Mouse (Mus musculus) lung, embryonic 16.5 days (tissue): ENCODE results near the gene Tada2b. TPM values are rescaled to one million over a fixed set of nuclear protein-coding genes. Genes with fewer than 3 reads are reported as not detected.

ENCODE experiments used
- polyA plus RNA-seq: library from polyadenylated mRNA; unstranded; fragments of >200 nt; fragmentation: Nextera tagmentation; extraction: Ambion mirVana; gene quantifications from 2 replicates; pipeline ENCODE4 v1.2.1, GENCODE M21; 2015

Tada2b gene
- polyA plus RNA-seq, 1 experiment from 2014 or later = 1.8 TPM

Other genes with a start within 250 kb of the Tada2b start
- gene Sorcs2, start 86.1 kb downstream of the Tada2b start, polyA plus RNA-seq = 20.6 and 21.8 TPM in 2 replicates
- gene Grpel1, start 19.3 kb downstream of the Tada2b start, polyA plus RNA-seq = 47.5 and 48.2 TPM in 2 replicates
- gene Ccdc96, start 303 bp upstream of the Tada2b start, polyA plus RNA-seq = 2.1 and 2.6 TPM in 2 replicates
- gene Tbc1d14, start 109.0 kb upstream of the Tada2b start, polyA plus RNA-seq = 25.2 and 25.9 TPM in 2 replicates
- 14.0 and 14.9 TPM in 2 replicates for gene D5Ertd579e, start 211.7 kb upstream of the Tada2b start, polyA plus RNA-seq